Mouse (Mus musculus) urinary bladder, postnatal 4 days (tissue): ENCODE measurements around the gene Taf6l.

ENCODE experiments used
- DNase-seq, 2 experiments: peaks; one replicate each; pipeline ENCODE4 v3.0.0; 2021 to 2022; ENCODE audit warnings: low spot score in 2 of 2

Taf6l gene

GRCm38 (mm10) chr19:8790171-8790570 is 4.0 kb upstream of the Taf6l start:
- DNase-seq: no peak

DNA sequence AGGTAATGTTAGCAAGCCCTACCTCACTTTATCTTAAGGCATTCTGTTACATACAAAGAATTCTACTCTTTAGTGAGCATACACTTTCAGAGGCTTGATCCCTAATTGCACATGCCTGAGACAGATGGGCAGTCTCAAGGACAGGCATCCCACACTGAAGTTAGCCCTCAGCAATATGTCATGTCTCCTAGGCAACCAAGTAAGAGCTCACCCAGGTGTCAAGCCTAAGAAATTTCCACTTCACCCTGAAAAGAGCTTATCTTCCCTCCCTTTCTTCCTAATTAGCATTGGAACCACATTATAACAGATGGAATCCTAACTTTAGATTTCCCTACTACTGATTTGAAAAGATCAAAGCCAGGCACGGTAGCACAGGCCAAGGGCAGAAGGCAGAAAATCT is 3.0 kb upstream of the Taf6l start:
- DNase-seq: no peak

DNA sequence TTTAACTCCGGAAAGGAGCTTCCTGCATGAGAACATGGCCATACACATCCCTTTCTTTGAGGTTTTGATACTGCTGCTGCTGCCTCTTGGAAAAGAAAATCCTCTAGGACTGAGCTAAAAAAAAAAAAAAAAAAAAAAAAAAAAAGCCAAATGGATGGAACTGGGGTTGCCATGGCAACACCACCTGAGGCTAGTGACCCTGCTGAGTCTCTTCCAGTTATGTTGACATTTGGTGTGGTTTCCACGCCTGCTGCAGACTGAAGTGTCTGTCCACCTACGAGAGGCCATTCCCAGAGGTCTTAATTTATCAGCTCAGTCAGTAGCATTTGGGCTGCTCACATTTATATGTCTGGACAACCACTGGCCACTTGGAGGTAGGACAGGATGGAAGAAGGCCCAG is 2.3 kb upstream of the Taf6l start:
- DNase-seq: no peak

- DNase-seq: peak in 1 of 2 experiments; percentile 29
Observed at GRCm38 (mm10) chr19:8774951-8775421, 11.2 kb downstream of the Taf6l start.

DNA sequence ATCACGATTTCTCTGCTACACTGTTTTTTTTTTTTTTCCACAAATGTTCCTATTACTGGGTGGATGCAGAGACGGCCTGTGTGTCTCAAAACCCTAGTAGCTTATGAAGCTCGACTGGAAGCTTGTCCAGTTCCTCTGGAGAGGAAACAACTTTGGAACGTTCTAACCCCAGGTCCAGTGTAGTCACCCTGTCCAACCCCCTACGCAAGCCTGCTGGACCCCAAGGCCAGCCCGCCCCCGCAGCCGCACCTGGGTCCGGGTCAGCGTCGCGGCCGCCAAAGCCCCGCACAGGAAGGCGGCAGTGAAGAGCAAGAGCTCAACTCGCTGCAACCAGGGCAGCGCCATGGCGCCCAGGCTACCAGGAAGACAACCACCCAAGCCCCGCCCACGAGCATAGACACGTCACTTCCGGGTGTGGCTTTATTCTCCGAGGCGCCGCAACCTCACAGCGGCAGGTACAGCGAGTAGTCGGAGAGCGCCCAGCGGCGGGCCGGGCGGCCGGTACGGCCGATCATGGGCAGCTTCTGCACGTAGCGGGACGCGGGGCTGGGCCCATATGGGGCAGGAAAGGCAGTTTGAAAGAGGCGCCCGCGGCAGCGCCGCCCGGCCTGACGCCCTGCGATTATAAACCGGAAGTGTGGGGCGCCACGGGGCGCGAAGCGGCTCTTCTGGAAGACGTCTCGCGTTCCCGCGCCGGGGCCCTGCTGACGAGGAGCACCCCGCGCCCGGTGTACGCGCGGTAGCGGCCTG is 12.0 kb downstream of the Taf6l start, which contains the start of gene Tmem179b:
Gene Tmem179b (minus strand): TSS at position 382 of the 750 bp plus-strand sequence.
- DNase-seq: peak; percentile 93 to 97

DNA sequence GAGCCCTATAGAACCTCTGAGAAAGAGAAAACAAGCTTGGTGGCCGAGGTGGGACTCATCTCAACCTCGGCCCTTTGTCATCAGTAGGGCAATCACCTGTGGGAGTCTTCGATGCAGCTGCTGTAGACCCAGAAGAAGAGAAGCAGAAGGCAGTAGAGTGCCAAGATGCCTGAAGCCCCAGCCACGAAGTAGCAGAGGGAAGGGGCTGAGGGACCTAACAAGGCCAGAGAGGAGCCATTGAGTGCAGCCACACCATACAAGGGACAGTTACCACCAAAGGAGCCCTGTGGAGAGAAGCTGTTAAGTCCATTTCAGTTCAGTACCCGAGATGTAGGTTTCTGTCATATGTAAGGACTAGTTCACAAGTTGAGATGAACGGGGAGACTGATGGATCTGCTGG is 12.8 kb downstream of the Taf6l start:
- DNase-seq: no peak

GRCm38 (mm10) chr19:8772996-8773395 is 13.2 kb downstream of the Taf6l start:
- DNase-seq: no peak

GRCm38 (mm10) chr19:8770567-8771270 is 15.5 kb downstream of the Taf6l start, which contains the start of gene Tmem223:
Tmem223 (plus strand) TSS chr19:8770996.
- peak; percentile 70 to 84 for DNase-seq

DNA sequence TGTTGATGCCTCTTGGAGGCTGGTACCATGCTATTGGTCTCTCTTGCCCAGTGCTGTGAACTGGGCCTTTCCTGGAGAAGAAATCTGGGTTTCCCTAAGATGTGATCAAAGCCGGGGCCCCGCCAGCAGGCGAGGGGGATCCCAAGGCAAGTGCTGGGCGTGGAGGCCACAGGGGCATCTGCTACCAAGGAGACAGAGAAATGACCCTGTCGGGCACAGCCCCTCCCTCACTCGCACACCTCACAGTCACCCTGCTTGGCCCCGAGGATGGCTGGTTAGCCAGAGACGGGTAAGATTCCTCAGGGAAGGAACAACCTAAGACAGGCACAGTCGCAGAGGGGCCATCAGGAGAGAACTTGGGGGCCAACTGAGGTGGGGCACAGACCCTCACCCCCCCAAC is 20.7 kb downstream of the Taf6l start:
- DNase-seq: no peak

DNA sequence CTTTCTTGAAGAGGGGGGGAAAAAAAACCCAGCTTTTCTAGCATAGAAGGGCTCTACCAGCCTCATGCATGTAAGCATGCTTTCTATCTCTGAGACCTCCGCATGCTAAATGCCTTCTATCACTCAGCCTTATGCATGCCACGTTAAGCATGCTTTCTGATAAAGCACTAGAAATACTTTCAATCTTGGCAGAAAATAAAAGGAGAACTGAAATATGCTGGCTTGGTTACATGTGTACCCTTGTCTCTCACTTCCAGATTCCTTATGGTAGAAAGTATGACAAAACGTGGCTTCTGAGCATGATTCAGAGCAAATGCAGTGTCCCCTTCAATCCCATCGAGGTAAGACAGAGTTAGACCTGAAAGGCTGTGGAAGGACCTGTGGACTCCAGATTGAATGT is 22.9 kb downstream of the Taf6l start:
- no peak for DNase-seq

- no peak for DNase-seq
Observed at GRCm38 (mm10) chr19:8760757-8761156, 25.5 kb downstream of the Taf6l start.

GRCm38 (mm10) chr19:8758899-8759298 is 27.3 kb downstream of the Taf6l start:
- no peak for DNase-seq

DNA sequence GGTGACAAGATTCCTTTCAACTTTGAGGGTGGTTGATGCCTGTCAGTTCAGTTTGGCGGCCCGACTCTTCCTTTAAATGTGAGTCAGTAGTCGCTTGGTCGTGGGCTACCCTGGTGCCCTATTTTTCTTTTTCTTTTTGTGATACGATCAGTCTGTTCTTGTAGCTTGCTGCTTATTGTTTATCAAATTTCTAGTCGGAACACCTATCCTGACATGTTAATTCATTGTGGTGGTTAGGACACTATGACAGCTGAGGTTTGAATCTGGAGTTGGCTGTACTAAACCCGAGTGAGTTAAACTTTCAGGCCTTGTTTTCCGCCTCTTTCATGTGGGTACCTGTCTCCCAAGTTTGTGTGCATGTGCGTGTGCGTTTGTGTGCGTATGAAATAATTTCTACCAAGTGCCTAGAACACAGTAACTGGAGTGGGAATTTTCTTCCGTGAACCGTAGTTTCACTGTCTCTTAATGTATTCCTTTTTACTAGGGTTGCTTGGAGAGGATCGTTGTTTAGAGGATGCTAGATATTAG is 28.7 kb downstream of the Taf6l start:
- no peak for DNase-seq

DNA sequence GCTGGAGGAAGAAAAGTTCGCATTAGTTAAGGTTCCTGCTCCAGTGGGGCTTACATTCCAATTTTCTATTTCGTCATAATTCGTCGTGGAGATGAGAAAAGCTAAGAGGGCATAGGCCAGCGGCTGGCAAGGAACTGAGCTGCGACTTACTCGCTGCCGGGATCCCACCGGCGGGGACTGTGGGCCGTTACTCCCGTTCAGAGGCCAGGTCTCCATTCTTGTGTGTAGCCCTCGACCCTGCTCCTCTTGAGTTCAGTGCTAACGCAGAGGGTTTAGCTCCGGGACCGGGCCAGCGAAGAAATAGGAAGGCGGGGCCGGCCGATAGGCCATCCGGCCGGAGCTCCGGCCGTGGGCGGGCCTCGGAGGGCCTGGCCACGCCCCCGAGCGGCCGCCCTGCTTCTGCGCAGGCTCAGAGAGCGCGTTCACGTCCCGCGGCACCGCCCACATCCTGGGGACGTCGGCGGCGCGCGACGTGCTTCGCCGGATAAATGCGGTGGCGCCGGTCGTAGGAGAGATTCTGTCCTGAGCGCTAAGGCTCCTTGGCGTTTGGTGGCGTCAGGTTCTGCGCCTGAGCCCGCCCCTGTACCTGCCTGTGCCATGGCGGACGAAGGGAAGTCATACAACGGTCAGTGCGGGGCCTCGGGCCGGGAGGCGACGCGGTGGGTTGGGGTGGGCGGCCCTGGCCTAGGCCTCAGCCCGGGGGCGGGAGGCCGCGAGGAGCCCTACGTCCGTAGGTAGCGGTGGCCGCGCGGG is 29.4 kb downstream of the Taf6l start, which contains the start of gene Nxf1:
Gene Nxf1 (plus strand): TSS at position 439 of the 753 bp plus-strand sequence.
- DNase-seq: peak; percentile 90 to 94

DNA sequence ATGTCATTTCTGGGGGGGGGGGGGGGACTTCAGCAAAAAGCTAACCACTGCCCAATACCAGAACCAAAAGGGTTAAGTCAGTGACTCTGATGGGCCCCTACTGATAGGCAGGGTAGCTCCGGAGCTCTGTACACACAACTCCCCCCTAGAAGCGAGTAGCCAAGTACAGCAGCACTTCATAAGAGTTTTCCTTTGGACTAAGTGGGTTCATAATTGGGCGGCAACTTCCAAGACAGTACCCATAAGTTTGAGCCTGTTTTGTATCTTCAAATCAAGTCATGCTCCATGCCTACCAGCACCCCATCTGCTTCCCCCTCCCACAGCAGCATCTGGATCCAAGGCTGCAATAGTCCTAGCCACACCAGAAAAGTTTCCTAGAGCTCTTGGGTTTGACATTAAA is 30.6 kb downstream of the Taf6l start:
- no peak for DNase-seq

DNA sequence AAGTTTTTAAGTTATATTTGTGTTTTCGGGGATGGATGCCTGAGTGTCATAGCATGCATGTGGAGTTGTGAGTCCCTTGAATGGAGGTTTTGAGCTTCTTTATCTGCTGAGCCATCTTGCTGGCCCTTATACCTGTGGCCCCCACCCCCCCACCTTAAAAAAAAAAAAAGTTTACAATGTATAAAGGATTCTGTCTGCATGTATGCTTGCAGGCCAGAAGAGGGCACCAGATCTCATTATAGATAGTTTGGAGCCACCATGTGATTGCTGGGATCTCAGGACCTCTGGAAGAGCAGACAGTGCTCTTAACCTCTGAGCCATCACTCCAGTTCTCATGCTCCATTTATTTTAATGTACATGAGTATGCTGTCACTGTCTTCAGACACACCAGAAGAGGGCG is 38.8 kb downstream of the Taf6l start:
- DNase-seq: no peak

DNA sequence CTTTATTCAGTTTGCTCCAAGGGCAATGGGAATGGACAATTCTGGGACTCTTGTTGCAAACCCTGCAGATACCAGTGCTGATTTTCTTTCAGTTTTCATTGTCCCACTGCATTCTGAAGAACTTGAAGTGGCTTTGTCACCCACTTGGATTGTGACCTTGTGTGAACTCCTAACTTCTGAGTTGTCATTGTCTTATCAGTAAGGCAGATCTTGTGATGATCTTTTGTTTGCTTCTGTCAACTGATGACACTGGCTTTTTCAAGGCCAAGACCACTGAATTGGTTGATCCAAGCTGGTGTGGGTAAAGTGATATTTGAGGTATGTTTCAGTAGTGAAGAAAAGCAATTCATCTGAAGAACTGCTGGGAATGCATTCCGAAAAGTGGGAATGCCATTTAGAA is 40.8 kb downstream of the Taf6l start:
- no peak for DNase-seq

DNA sequence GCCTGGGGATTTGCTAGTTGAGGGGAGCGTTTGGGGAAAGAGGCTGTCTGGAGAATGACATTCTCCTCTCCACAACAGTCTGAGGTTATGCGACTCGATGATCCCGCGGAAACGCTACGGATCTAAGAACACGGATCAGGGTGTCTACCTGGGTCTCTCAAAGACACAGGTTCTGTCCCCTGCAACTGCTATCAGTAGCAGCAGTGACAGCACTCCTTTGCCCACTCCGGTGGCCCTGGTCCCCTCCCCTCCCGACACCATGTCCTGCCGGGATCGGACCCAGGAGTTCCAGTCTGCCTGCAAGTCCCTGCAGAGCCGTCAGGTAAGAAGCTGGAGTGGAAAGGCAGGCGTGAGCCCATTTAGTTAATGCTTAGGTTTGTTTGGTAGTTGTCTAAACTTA is 44.0 kb downstream of the Taf6l start:
- DNase-seq: no peak

DNA sequence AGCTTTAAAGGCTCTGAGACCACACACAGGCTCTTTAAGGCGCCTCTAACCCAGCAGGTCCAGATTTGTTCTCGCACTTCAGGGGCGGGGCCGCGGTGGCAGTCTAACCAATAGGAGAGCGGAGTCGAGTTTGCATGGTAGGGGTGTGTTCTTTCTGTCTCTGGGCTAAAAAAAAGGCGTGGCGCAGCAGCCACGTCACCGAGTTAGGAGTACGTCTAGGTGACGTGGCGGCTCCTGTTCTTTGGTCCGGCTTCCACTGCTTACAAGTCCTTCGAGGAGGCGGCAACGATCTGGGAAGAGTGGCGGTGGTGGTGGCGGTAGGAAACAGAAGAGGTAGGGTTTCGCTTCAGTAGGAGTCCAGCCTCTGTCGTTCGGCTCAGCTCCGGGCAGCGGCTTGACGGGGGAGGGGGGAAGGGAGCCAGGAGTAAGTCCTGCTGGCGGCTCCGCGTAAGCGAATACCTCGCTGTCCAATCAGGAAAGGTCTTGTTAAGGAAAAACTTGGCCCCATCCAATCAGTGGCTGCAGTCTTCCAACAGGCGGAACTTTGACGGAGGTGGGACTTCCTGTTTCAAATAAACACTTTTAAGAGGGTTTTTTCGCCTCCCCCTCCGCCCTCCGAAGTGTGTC is 44.9 kb downstream of the Taf6l start, which contains the start of gene Stx5a:
Gene Stx5a (plus strand): TSS at position 171 of the 627 bp plus-strand sequence.
- DNase-seq: peak; percentile 93 to 94

- no peak for DNase-seq
Observed at GRCm38 (mm10) chr19:8740603-8741002, 45.6 kb downstream of the Taf6l start, which contains the start of gene 1700092M07Rik. 1700092M07Rik (plus strand) TSS chr19:8740718.

DNA sequence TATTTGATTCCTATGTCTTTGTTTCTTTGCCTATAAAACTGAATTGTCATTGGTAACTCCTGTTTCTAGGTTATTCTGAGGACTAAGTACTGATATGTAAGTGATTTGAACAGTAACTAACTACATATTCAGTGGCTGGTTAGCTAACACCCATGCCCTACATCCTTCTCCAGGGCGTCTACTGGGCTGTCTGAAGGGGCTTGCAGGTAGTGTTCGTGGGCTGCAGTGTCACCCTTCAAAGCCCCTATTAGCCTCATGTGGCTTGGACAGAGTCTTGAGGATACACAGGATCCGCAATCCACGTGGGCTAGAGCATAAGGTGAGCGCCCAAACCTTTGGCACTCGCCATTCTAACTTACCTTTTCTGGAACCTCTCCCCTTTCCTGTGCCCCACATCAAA is 46.6 kb downstream of the Taf6l start:
- no peak for DNase-seq
